Mouse (Mus musculus) layer of hippocampus, postnatal 14 days (tissue): Measurements from ENCODE around the gene Scn5a. TPM values are rescaled to one million over a fixed set of nuclear protein-coding genes. Genes with fewer than 3 reads are reported as not detected.
A peak's percentile ranks its signal among the peaks of the same experiment; 100 is the strongest.

Experiments
- DNase-seq, 2 experiments: peaks; one replicate each; pipeline ENCODE4 v3.0.0; 2021 to 2022; ENCODE audit warnings: low spot score in 2 of 2, mixed read lengths in 1 of 2
- total RNA-seq, 2 experiments: library from RNA; stranded (reverse); gene quantifications; 2 replicates each; pipeline ENCODE4 v1.2.3; 2021

Gene Scn5a
- total RNA-seq, 2 experiments from 2014 or later, result 1.0 to 1.2 TPM

GRCm38 (mm10) chr9:119469691-119470353 lies 109.0 kb downstream of the Scn5a start:
- no peak for DNase-seq

GRCm38 (mm10) chr9:119465595-119465994 lies 113.2 kb downstream of the Scn5a start:
- DNase-seq, result peak in 1 of 2 experiments; percentile 22

- DNase-seq, result no peak
These were observed 113.8 kb downstream of the Scn5a start for GRCm38 (mm10) chr9:119465056-119465455.

- DNase-seq, result peak; percentile 74 to 76
These were observed 118.4 kb downstream of the Scn5a start for GRCm38 (mm10) chr9:119460410-119460809.

GRCm38 (mm10) chr9:119457122-119457521 lies 121.7 kb downstream of the Scn5a start:
- DNase-seq, result no peak

GRCm38 (mm10) chr9:119455967-119456366 lies 122.8 kb downstream of the Scn5a start:
- DNase-seq, result no peak

- no peak for DNase-seq
These were observed 133.1 kb downstream of the Scn5a start for GRCm38 (mm10) chr9:119445737-119446136.

GRCm38 (mm10) chr9:119444738-119445429 lies 133.9 kb downstream of the Scn5a start, which contains the start of gene Exog:
TSS of gene Exog (plus strand) at chr9:119444943.
- peak; percentile 99 for DNase-seq

- DNase-seq, result no peak
These were observed 140.3 kb downstream of the Scn5a start for GRCm38 (mm10) chr9:119438498-119439000.

GRCm38 (mm10) chr9:119438065-119438464 lies 140.8 kb downstream of the Scn5a start:
- no peak for DNase-seq

- DNase-seq, result no peak
These were observed 143.0 kb downstream of the Scn5a start for GRCm38 (mm10) chr9:119435855-119436254.

Other genes with a start within 250 kb of the Scn5a start
- gene Acaa1a, start 239.3 kb downstream of the Scn5a start, total RNA-seq, result 10 to 100 TPM; 66.5 to 77.9 TPM
- 1 to 10 TPM; 5.1 to 6.0 TPM for gene Myd88, start 237.6 kb downstream of the Scn5a start, total RNA-seq
- gene Xylb, start 221.6 kb downstream of the Scn5a start, total RNA-seq, result 1 to 10 TPM; 4.2 to 5.6 TPM
- not detected for gene Slc22a14, start 213.5 kb downstream of the Scn5a start, total RNA-seq
- 10 to 100 TPM in 1 of 2 experiments, 1 to 10 TPM in 1; 9.4 to 14.4 TPM for gene Acvr2b, start 176.9 kb downstream of the Scn5a start, total RNA-seq
- gene Exog, start 134.1 kb downstream of the Scn5a start, total RNA-seq, result 10 to 100 TPM; 22.2 to 23.1 TPM
- not detected for gene Scn10a, start 140.3 kb upstream of the Scn5a start, total RNA-seq
- gene Scn11a, start 246.4 kb upstream of the Scn5a start, total RNA-seq, result under 1 TPM; 0.05 to 0.07 TPM